Mouse (Mus musculus) ES-Bruce4 (cell line): ENCODE data around the gene C1qtnf9.

Experiments used
- CTCF ChIP-seq: IDR thresholded peaks from one replicate; pipeline ENCODE4 v1.8.1; 2011; ENCODE audit warnings: low read depth, low read length
- EP300 ChIP-seq: IDR thresholded peaks from 2 replicates; pipeline ENCODE4 v1.6.1; 2011; ENCODE audit warnings: low read depth, low read length; ENCODE audit not compliant: insufficient read depth

DNA sequence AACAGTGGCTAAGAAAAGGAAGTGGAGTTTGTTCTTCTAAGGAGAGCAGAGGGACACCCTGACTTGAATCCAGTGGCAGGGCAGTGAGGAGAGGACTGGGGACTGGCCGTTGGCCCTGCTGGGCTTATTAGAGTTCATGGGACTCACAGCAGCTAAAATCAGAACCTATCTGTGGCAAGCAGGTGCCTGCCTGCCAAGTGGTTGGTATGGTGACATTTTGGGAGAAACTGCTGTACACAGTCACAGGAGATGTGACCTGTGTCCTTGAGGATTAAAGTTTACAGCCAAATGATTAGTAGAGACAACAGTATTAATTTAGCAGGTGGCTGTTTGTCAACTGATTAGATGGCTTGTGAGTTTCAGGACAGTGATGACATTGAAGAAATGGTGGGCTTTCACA is 37.9 kb downstream of the C1qtnf9 start:
- TF ChIP-seq CTCF (no peak), EP300 (no peak)
